Mouse (Mus musculus) embryonic facial prominence, embryonic 10.5 days (tissue): ENCODE measurements around the gene Npas2. TPM values are rescaled to one million over a fixed set of nuclear protein-coding genes. Genes with fewer than 3 reads are reported as not detected.

ENCODE experiments used
- DNase-seq: peaks from one replicate; pipeline ENCODE4 v3.0.0-alpha.2; 2017; ENCODE audit warnings: low spot score
- H3K27ac ChIP-seq: fragments of 300-500 bp; sonication (generic); replicated peaks from 2 replicates; pipeline ENCODE4 v1.5.1; 2016; ENCODE audit warnings: mild to moderate bottlenecking
- H3K27me3 ChIP-seq: fragments of 300-500 bp; sonication (generic); replicated peaks from 2 replicates; pipeline ENCODE4 v1.6.1; 2016; ENCODE audit warnings: low read depth, mild to moderate bottlenecking; ENCODE audit not compliant: poor library complexity, severe bottlenecking
- H3K36me3 ChIP-seq: fragments of 300-500 bp; sonication (generic); replicated peaks from 2 replicates; pipeline ENCODE4 v1.6.1; 2016; ENCODE audit warnings: mild to moderate bottlenecking, moderate library complexity
- H3K4me1 ChIP-seq: fragments of 300-500 bp; sonication (generic); 2 replicates; pipeline ENCODE4 v1.6.1; 2016
- H3K4me3 ChIP-seq: fragments of 300-500 bp; sonication (generic); 2 replicates; pipeline ENCODE4 v1.5.1; 2016; ENCODE audit warnings: mild to moderate bottlenecking, moderate library complexity
- H3K9me3 ChIP-seq: fragments of 300-500 bp; sonication (generic); 2 replicates; pipeline ENCODE4 v1.6.1; 2016; ENCODE audit warnings: mild to moderate bottlenecking
- WGBS: fragments of 180-500 bp; shearing (Covaris S2); methylation state at CpG from one replicate; pipeline ENCODE4 v1.1.7; 2016; 5-methylcytosine and 5-hydroxymethylcytosine counted together
- polyA plus RNA-seq: library from polyadenylated mRNA; unstranded; fragments of >200 nt; fragmentation: Nextera tagmentation; extraction: Ambion mirVana; gene quantifications from 2 replicates; pipeline ENCODE4 v1.2.1, GENCODE M21; 2016

The Npas2 gene
- polyA plus RNA-seq, 1 experiment from 2014 or later, result 0.12 TPM

GRCm38 (mm10) chr1:39330857-39331594, 137.5 kb downstream of the Npas2 start:
- Histone ChIP-seq H3K4me1 (peaks cover 7% of the 10 kb centered on the region), H3K27me3 (peaks cover 18% of the 10 kb centered on the region), H3K36me3 (no peaks in the 10 kb centered on the region), H3K27ac (no peak overlapping the region), H3K9me3 (no peaks in the 10 kb centered on the region), H3K4me3 (no peak overlapping the region)
- no peak for DNase-seq
- 90% methylated on average over 7 of the region's 7 CpGs for WGBS

DNA sequence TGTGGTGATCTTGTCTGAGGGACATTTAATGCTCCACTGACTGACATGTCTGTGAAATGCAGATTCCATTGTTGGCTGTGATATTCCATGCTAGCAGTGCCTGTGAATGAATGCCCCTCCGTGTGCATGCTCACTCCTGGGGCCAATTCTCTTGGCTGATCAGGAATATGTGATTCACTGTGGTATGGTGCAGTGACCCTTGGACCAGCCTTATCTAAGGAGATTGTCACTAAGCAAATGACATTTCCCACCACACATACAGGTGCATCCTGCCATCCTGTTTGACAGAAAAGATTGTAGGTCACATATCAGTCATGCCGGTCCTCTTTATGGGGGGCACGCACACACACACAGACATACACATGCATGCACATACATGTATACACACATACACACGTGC, 138.9 kb downstream of the Npas2 start:
- Histone ChIP-seq H3K9me3 (no peaks in the 10 kb centered on the region), H3K4me3 (no peak overlapping the region), H3K36me3 (no peaks in the 10 kb centered on the region), H3K27ac (no peak overlapping the region), H3K27me3 (peaks cover 26% of the 10 kb centered on the region), H3K4me1 (peaks cover 8% of the 10 kb centered on the region)
- DNase-seq, result no peak
- WGBS, result 88% methylated on average over 4 of the region's 4 CpGs

- no peak overlapping the region for H3K4me3 ChIP-seq
- H3K4me1 ChIP-seq, result peaks cover 13% of the 10 kb centered on the region
- no peak overlapping the region for H3K27ac ChIP-seq
- 23% methylated on average over 15 of the region's 15 CpGs for WGBS
- peak; percentile 27 for DNase-seq
- H3K27me3 ChIP-seq, result peaks cover 26% of the 10 kb centered on the region
- H3K36me3 ChIP-seq, result no peaks in the 10 kb centered on the region
- H3K9me3 ChIP-seq, result no peaks in the 10 kb centered on the region
Measured at GRCm38 (mm10) chr1:39335561-39336196, 142.1 kb downstream of the Npas2 start.

DNA sequence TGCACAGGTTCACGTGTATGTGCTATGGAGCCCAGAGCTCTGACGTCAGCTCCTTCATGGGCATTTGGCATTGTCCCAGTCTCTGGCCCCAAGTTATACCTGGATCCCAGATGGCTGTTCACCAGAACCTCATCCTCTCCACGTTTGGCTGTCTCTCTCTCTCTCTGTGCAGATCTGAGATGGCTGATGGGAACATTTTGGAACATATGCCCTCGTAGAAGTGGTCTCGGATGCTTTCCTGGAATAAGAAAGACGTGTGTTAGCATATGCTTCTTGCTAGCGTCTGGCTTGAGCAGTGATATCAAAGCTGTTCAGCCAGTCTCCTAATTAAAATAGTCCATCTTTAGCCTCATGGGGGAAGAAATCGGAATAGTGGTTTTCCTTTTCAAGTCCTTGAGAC, 143.3 kb downstream of the Npas2 start:
- Histone ChIP-seq H3K27ac (no peak overlapping the region), H3K27me3 (peaks cover 31% of the 10 kb centered on the region), H3K36me3 (no peaks in the 10 kb centered on the region), H3K4me3 (no peak overlapping the region), H3K9me3 (no peaks in the 10 kb centered on the region), H3K4me1 (peaks cover 13% of the 10 kb centered on the region)
- DNase-seq, result no peak
- 78% methylated on average over 8 of the region's 8 CpGs for WGBS

GRCm38 (mm10) chr1:39338831-39339230, 145.3 kb downstream of the Npas2 start:
- Histone ChIP-seq H3K4me1 (peaks cover 13% of the 10 kb centered on the region), H3K9me3 (no peaks in the 10 kb centered on the region), H3K4me3 (no peak overlapping the region), H3K36me3 (no peaks in the 10 kb centered on the region), H3K27ac (no peak overlapping the region), H3K27me3 (peaks cover 31% of the 10 kb centered on the region)
- 77% methylated on average over 10 of the region's 10 CpGs for WGBS
- no peak for DNase-seq

- Histone ChIP-seq H3K27ac (no peak overlapping the region), H3K4me1 (peaks cover 13% of the 10 kb centered on the region), H3K36me3 (no peaks in the 10 kb centered on the region), H3K9me3 (no peaks in the 10 kb centered on the region), H3K4me3 (no peak overlapping the region), H3K27me3 (peaks cover 29% of the 10 kb centered on the region)
- DNase-seq, result no peak
- 47% methylated on average over 5 of the region's 5 CpGs for WGBS
Measured at GRCm38 (mm10) chr1:39339455-39339854, 145.9 kb downstream of the Npas2 start.

DNA sequence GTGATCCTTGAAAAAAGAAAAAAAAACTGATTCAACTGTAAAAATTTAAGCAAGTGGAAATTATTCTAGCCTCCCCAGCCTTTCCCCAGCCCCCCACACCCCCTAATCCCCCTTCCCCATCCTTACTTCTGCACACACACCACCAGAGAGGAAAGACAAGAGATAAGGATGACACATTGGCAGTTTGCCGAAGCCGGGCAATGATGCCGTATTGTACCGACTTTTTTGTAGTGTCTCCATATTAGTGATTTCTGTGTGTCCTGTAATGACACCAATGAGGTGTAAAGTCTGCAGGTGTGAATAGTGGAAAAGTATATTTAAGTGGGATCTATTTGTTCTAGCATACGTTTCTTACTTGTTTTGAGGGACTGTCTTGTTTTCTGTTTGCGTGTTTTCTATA, 146.6 kb downstream of the Npas2 start:
- no peak overlapping the region for H3K27ac ChIP-seq
- peaks cover 23% of the 10 kb centered on the region for H3K27me3 ChIP-seq
- H3K4me3 ChIP-seq, result no peak overlapping the region
- WGBS, result 83% methylated on average over 6 of the region's 6 CpGs
- H3K4me1 ChIP-seq, result peaks cover 13% of the 10 kb centered on the region
- no peaks in the 10 kb centered on the region for H3K9me3 ChIP-seq
- no peaks in the 10 kb centered on the region for H3K36me3 ChIP-seq
- DNase-seq, result no peak

- peak; percentile 57 for DNase-seq
- Histone ChIP-seq H3K4me3 (no peak overlapping the region), H3K4me1 (peaks cover 10% of the 10 kb centered on the region), H3K36me3 (no peaks in the 10 kb centered on the region), H3K27ac (no peak overlapping the region), H3K9me3 (no peaks in the 10 kb centered on the region), H3K27me3 (peaks cover 23% of the 10 kb centered on the region)
- 26% methylated on average over 8 of the region's 8 CpGs for WGBS
Measured at GRCm38 (mm10) chr1:39340647-39341046, 147.1 kb downstream of the Npas2 start.

DNA sequence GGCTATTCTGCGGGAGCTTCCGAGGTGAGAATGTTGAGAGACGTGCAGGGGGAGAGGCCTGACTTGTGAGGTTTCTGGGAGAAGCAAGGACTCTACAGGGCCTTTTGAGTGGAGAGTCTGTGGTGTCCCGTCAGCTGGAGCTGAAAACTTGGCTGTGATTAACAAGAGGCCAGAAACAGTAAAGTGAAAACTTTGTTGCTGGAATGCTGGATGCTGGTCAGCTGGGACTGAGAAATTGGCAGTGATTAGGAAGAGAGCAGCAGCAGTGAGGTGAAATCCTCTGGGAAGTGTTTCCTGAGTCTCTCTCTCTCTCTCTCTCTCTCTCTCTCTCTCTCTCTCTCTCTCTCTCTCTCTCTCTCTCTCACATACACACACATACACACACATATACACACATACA, 148.3 kb downstream of the Npas2 start:
- peaks cover 15% of the 10 kb centered on the region for H3K27me3 ChIP-seq
- WGBS, result 87% methylated on average over 4 of the region's 4 CpGs
- no peaks in the 10 kb centered on the region for H3K36me3 ChIP-seq
- no peak overlapping the region for H3K27ac ChIP-seq
- H3K4me3 ChIP-seq, result no peak overlapping the region
- no peak for DNase-seq
- 0 out of 2 replicates have a peak, but pooled peaks cover 5% of the 10 kb centered on the region for H3K4me1 ChIP-seq
- H3K9me3 ChIP-seq, result no peaks in the 10 kb centered on the region

GRCm38 (mm10) chr1:39343242-39343641, 149.7 kb downstream of the Npas2 start:
- peaks cover 15% of the 10 kb centered on the region for H3K27me3 ChIP-seq
- no peaks in the 10 kb centered on the region for H3K9me3 ChIP-seq
- no peak overlapping the region for H3K27ac ChIP-seq
- 0 out of 2 replicates have a peak, but pooled peaks cover 5% of the 10 kb centered on the region for H3K4me1 ChIP-seq
- H3K4me3 ChIP-seq, result no peak overlapping the region
- 71% methylated on average over 5 of the region's 5 CpGs for WGBS
- no peaks in the 10 kb centered on the region for H3K36me3 ChIP-seq
- DNase-seq, result no peak

DNA sequence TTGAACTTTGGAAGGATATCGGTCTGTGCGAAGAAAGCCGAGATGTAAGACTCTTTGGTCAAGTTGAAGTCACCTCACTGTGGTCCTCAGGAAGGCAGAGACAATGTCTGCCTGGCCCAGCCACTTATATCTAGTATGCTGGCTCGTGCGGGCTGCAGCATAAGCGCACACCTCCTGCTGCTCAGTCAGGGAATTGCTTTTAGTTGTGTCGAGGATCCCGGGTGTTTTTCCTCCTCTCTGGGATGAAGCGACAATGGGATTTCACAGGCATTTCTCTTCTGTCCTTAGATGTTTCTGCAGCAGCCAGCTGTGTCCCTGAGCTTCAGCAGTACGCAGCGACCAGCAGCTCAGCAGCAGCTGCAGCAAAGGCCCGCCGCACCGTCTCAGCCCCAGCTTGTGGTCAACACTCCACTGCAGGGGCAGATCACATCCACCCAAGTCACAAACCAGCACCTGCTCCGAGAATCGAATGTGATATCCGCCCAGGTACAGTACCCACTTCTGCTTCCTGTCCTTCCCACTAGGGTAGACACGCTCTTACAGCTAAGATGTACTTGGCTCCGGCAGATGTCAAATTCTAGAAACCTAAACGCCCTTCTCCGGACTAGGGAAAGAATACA, 151.6 kb downstream of the Npas2 start:
- H3K27me3 ChIP-seq, result peaks cover 15% of the 10 kb centered on the region; the same call in 1 of the 2 replicates
- H3K36me3 ChIP-seq, result no peaks in the 10 kb centered on the region
- H3K4me1 ChIP-seq, result no peaks in the 10 kb centered on the region
- peak; percentile 21 for DNase-seq
- 61% methylated on average over 21 of the region's 21 CpGs for WGBS
- H3K4me3 ChIP-seq, result no peak overlapping the region
- no peaks in the 10 kb centered on the region for H3K9me3 ChIP-seq
- no peak overlapping the region for H3K27ac ChIP-seq

- Histone ChIP-seq H3K36me3 (no peaks in the 10 kb centered on the region), H3K4me1 (no peaks in the 10 kb centered on the region), H3K4me3 (no peak overlapping the region), H3K9me3 (no peaks in the 10 kb centered on the region), H3K27me3 (0 out of 2 replicates have a peak, but pooled peaks cover 10% of the 10 kb centered on the region), H3K27ac (no peak overlapping the region)
- DNase-seq, result no peak
- WGBS, result 66% methylated on average over 1 of the region's 1 CpGs
Measured at GRCm38 (mm10) chr1:39349001-39349400, 155.5 kb downstream of the Npas2 start.

- no peak for DNase-seq
- no peaks in the 10 kb centered on the region for H3K4me1 ChIP-seq
- H3K27me3 ChIP-seq, result 0 out of 2 replicates have a peak, but pooled peaks cover 10% of the 10 kb centered on the region
- H3K4me3 ChIP-seq, result no peak overlapping the region
- no peaks in the 10 kb centered on the region for H3K9me3 ChIP-seq
- H3K27ac ChIP-seq, result no peak overlapping the region
- WGBS, result 85% methylated on average over 7 of the region's 7 CpGs
- H3K36me3 ChIP-seq, result no peaks in the 10 kb centered on the region
Measured at GRCm38 (mm10) chr1:39349427-39349826, 155.9 kb downstream of the Npas2 start.
